Comparison of ENCODE assay signal across 10 mouse cellular contexts in the genomic region with DNA sequence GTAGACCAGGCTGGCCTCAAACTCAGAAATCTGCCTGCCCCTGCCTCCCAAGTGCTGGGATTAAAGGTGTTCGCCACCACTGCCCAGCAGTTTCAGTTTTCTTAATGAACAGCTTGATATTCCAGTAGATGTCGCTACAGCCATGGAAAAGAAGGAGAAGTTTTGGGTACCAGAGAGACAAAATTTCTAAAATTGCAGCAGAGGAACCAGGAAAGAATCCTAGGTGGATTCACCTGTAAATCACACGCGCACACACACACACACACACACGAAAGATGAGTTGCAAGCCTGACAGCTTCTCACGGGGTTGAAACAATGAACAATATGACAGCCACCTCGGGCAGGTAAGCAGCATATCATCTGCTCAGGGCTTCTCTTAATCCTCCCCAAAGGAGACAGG. TPM values are rescaled to one million over a fixed set of nuclear protein-coding genes. Genes with fewer than 3 reads are reported as not detected.
DNase-seq lines count a peak whose midpoint lies in the region; ATAC-seq and TF ChIP-seq lines count a peak whose summit lies in the region.
"Had no signal": no experiment of that assay in that cellular context is flagged by ENCODE, and none has a peak within 500 bp of the region (broad histone marks: within the 10 kb centered on the region; RNA-seq: fewer than 3 reads in every experiment).

No protein-coding gene starts in this region.

- H3K9ac ChIP-seq in hindbrain, postnatal 0 days (replicated peaks; ENCODE audit: low read length), result no peak overlapping the region
- no peak overlapping the region for H3K9ac ChIP-seq in hindbrain, embryonic 12.5 days
- H3K9ac ChIP-seq: hindbrain, embryonic 15.5 days; liver, embryonic 14.5 days had no signal

- no peaks in the 10 kb centered on the region for H3K4me1 ChIP-seq in hindbrain, postnatal 0 days (ENCODE audit: insufficient read depth, low read length)
- H3K4me1 ChIP-seq in hindbrain, embryonic 12.5 days, result no peaks in the 10 kb centered on the region
- H3K4me1 ChIP-seq: hindbrain, embryonic 15.5 days had no signal

- no peak; the same call in 1 of the 2 replicates for ATAC-seq in hindbrain, postnatal 0 days
- ATAC-seq in hindbrain, embryonic 12.5 days (ENCODE audit: low FRiP score), result no peak

- H3K9me3 ChIP-seq in hindbrain, postnatal 0 days (ENCODE audit: low read length), result no peaks in the 10 kb centered on the region
- no peaks in the 10 kb centered on the region for H3K9me3 ChIP-seq in hindbrain, embryonic 12.5 days (replicated peaks)
- H3K9me3 ChIP-seq: hindbrain, embryonic 15.5 days had no signal

- DNase-seq in hindbrain, postnatal 0 days (ENCODE audit: low spot score), result peak; percentile 82
- peak; percentile 14 for DNase-seq in right cerebral cortex, adult 18-20 months
- DNase-seq in right cerebral cortex, postnatal 4 days, result no peak
- peak; percentile 23 for DNase-seq in embryo, embryonic 11.5 days (ENCODE audit: low read depth, low spot score)
- no peak for DNase-seq in spleen, postnatal 10 days (ENCODE audit: low spot score in 2 of 2)
- DNase-seq in thymus, postnatal 36 days, result no peak

- TF ChIP-seq CTCF in hindbrain, postnatal 0 days (IDR thresholded peaks at IDR 0.05; ENCODE audit: low read depth), result peak; percentile 73

- 40% methylated on average over 7 of the region's 7 CpGs for WGBS in hindbrain, postnatal 0 days
- WGBS in hindbrain, embryonic 12.5 days, result 37% methylated on average over 7 of the region's 7 CpGs

- no peaks in the 10 kb centered on the region for H3K27me3 ChIP-seq in hindbrain, postnatal 0 days (ENCODE audit: insufficient read depth, low read length)
- no peaks in the 10 kb centered on the region for H3K27me3 ChIP-seq in hindbrain, embryonic 12.5 days
- H3K27me3 ChIP-seq: hindbrain, embryonic 15.5 days had no signal

- H3K4me3 ChIP-seq in hindbrain, postnatal 0 days (ENCODE audit: low read length), result no peak overlapping the region
- no peak overlapping the region for H3K4me3 ChIP-seq in hindbrain, embryonic 12.5 days
- H3K4me3 ChIP-seq: hindbrain, embryonic 15.5 days had no signal

- no peak overlapping the region for H3K4me2 ChIP-seq in hindbrain, postnatal 0 days (ENCODE audit: low read depth, low read length)
- H3K4me2 ChIP-seq in hindbrain, embryonic 12.5 days (replicated peaks), result no peak overlapping the region
- H3K4me2 ChIP-seq: hindbrain, embryonic 15.5 days had no signal

- no peaks in the 10 kb centered on the region for H3K36me3 ChIP-seq in hindbrain, postnatal 0 days (ENCODE audit: insufficient read depth, low read length)
- H3K36me3 ChIP-seq in hindbrain, embryonic 12.5 days, result no peaks in the 10 kb centered on the region
- H3K36me3 ChIP-seq: hindbrain, embryonic 15.5 days had no signal

- no peak overlapping the region for H3K27ac ChIP-seq in hindbrain, postnatal 0 days
- H3K27ac ChIP-seq in hindbrain, embryonic 12.5 days, result no peak overlapping the region
- H3K27ac ChIP-seq: hindbrain, embryonic 15.5 days; liver, embryonic 14.5 days had no signal

RNA-seq across cellular contexts. Expression of a gene that starts 28.1 kb away (rescaled TPM):
- 2.0 and 3.2 TPM in 2 replicates for total RNA-seq in hindbrain, postnatal 0 days (2014; rRNA removed)
- polyA plus RNA-seq in hindbrain, postnatal 0 days (2015; fragmentation: Nextera tagmentation; extraction: Ambion mirVana), result 1.4 and 1.5 TPM in 2 replicates
- 2.8 and 2.9 TPM in 2 replicates for polyA plus RNA-seq in hindbrain, embryonic 12.5 days (2016; fragmentation: Nextera tagmentation; extraction: Ambion mirVana)

RNA-seq across cellular contexts. Expression of a gene that starts 57.0 kb away (rescaled TPM):
- total RNA-seq in hindbrain, postnatal 0 days (2014; rRNA removed), result 10.0 TPM in 2 replicates
- polyA plus RNA-seq in hindbrain, postnatal 0 days (2015; fragmentation: Nextera tagmentation; extraction: Ambion mirVana), result 5.2 and 5.7 TPM in 2 replicates
- 6.9 and 7.6 TPM in 2 replicates for polyA plus RNA-seq in hindbrain, embryonic 12.5 days (2016; fragmentation: Nextera tagmentation; extraction: Ambion mirVana)
- total RNA-seq: neutrophil, adult 5-6 weeks had no signal

Comparison
In these comparisons a context has a peak if more than half of its experiments do, and no peak if none do; other contexts are left out.
1. DNase-seq: peak in hindbrain, postnatal 0 days (single experiment), right cerebral cortex, adult 18-20 months (single experiment) and embryo, embryonic 11.5 days (single experiment); none in right cerebral cortex, postnatal 4 days (single experiment), spleen, postnatal 10 days (0 of 2) and thymus, postnatal 36 days (0 of 2).